Mouse (Mus musculus) liver, embryonic 16.5 days (tissue): ENCODE results near the gene Slamf8. TPM values are rescaled to one million over a fixed set of nuclear protein-coding genes. Genes with fewer than 3 reads are reported as not detected.
A peak's percentile ranks its signal among the peaks of the same experiment; 100 is the strongest.

Source experiments
- ATAC-seq: fragments of 200-750 bp; cut with Nextera tagmentation; 2 replicates; pipeline ENCODE4 v1.8.0; 2017; ENCODE audit warnings: low read depth, mild to moderate bottlenecking, moderate number of reproducible peaks, moderate library complexity
- H3K27ac ChIP-seq: fragments of 300-500 bp; sonication (generic); 2 replicates; pipeline ENCODE4 v1.5.1; 2014; ENCODE audit warnings: mild to moderate bottlenecking, low read length
- H3K27me3 ChIP-seq: fragments of 300-500 bp; sonication (generic); 2 replicates; pipeline ENCODE4 v1.6.1; 2014; ENCODE audit warnings: low read depth, low read length, mixed read lengths; ENCODE audit not compliant: control insufficient read depth, insufficient read depth
- H3K36me3 ChIP-seq: fragments of 300-500 bp; sonication (generic); 2 replicates; pipeline ENCODE4 v1.6.1; 2014; ENCODE audit warnings: mild to moderate bottlenecking; ENCODE audit not compliant: control insufficient read depth, insufficient read depth
- H3K4me1 ChIP-seq: fragments of 300-500 bp; sonication (generic); 2 replicates; pipeline ENCODE4 v1.6.1; 2014; ENCODE audit warnings: low read depth, low read length, mixed read lengths; ENCODE audit not compliant: control insufficient read depth
- H3K4me2 ChIP-seq: fragments of 300-500 bp; sonication (generic); 2 replicates; pipeline ENCODE4 v1.6.1; 2014; ENCODE audit warnings: low read depth, low read length, mixed read lengths
- H3K4me3 ChIP-seq: fragments of 300-500 bp; sonication (generic); 2 replicates; pipeline ENCODE4 v1.5.1; 2014; ENCODE audit warnings: low read depth, mild to moderate bottlenecking, low read length
- H3K9ac ChIP-seq: fragments of 300-500 bp; sonication (generic); 2 replicates; pipeline ENCODE4 v1.6.1; 2014; ENCODE audit warnings: low read depth, low read length
- H3K9me3 ChIP-seq: fragments of 300-500 bp; sonication (generic); replicated peaks from 2 replicates; pipeline ENCODE4 v1.6.1; 2016; ENCODE audit warnings: low read length; ENCODE audit not compliant: control insufficient read depth
- WGBS: fragments of 180-500 bp; shearing (Covaris S2); extraction: QIAGEN DNeasy Blood & Tissue Kit; methylation state at CpG from one replicate; pipeline ENCODE4 v1.1.7; 2014; ENCODE audit not compliant: insufficient replicate concordance; 5-methylcytosine and 5-hydroxymethylcytosine counted together
- polyA plus RNA-seq: library from polyadenylated mRNA; unstranded; fragments of >200 nt; fragmentation: Nextera tagmentation; extraction: Ambion mirVana; gene quantifications from 2 replicates; pipeline ENCODE4 v1.2.1, GENCODE M21; 2015

Gene Slamf8
- polyA plus RNA-seq, 1 experiment from 2014 or later: 0.15 TPM

DNA sequence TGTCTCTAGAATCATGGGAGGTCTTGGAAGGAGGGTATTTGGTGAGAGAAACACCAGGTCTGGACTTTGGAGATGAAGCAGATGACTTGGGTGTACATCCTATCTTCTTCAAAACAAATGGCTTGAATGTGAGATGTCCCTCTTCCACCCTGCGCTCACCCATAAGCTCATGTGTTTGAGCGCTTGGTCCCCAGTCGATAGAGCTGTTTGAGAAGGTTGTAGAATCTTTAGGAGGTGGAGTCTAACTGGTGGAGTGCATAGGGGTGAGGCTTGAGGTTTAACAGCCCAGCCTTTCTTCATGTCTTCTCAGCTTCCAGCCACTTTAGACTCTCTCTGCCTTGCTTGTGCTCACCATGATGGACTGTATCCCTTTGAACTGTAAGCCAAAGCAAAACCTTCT, 35.9 kb upstream of the Slamf8 start:
- Histone ChIP-seq H3K4me2 (no peak overlapping the region), H3K9me3 (no peaks in the 10 kb centered on the region), H3K4me1 (no peaks in the 10 kb centered on the region), H3K27ac (no peak overlapping the region), H3K4me3 (no peak overlapping the region), H3K9ac (no peak overlapping the region), H3K36me3 (no peaks in the 10 kb centered on the region), H3K27me3 (no peaks in the 10 kb centered on the region)
- WGBS: 85% methylated on average over 3 of the region's 3 CpGs
- no peak for ATAC-seq

DNA sequence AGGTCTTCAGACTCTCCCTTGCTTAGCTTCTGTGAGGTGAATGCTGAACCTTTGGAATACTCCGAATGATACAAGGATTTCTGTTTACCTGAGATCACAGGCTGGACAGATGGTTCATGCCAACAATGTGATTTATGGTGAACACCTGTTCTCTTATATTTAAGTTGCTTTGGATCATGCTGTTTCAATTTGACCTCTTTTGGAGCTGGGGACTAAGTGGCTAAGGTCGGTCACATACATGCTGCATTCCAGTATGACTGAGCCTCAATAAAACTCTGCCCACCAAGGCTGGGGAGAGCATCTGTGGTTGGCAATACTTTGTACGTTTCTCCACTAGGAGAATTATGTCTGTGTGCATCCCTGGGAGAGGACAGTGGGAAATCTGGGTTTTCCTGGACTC, 33.7 kb upstream of the Slamf8 start:
- H3K4me1 ChIP-seq: no peaks in the 10 kb centered on the region
- no peaks in the 10 kb centered on the region for H3K36me3 ChIP-seq
- H3K9ac ChIP-seq: no peak overlapping the region
- H3K27ac ChIP-seq: no peak overlapping the region
- 51% methylated on average over 3 of the region's 3 CpGs for WGBS
- no peak for ATAC-seq
- no peak overlapping the region for H3K4me2 ChIP-seq
- no peaks in the 10 kb centered on the region for H3K27me3 ChIP-seq
- no peak overlapping the region for H3K4me3 ChIP-seq
- no peaks in the 10 kb centered on the region for H3K9me3 ChIP-seq

DNA sequence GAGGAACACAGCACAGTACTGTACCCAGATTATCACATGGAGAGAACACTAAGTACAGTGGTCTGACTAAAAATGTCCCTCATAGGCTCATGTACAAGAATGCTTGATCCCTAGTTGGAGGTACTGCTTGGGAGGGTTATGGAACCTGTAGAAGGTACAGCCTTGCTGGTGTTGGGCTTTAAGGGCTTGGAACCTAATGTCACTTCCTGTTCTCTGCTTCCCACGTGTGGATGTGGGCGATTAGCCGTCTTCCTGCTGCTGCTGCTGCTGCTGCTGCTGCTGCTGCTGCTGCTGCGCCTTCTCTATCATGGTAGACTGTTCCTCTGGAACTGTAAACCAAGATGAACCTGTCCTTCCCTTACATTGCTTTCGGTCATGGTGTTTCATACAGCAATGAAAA, 33.2 kb upstream of the Slamf8 start:
- Histone ChIP-seq H3K9me3 (no peaks in the 10 kb centered on the region), H3K27ac (no peak overlapping the region), H3K36me3 (no peaks in the 10 kb centered on the region), H3K4me1 (no peaks in the 10 kb centered on the region), H3K27me3 (no peaks in the 10 kb centered on the region), H3K9ac (no peak overlapping the region), H3K4me2 (no peak overlapping the region), H3K4me3 (no peak overlapping the region)
- no peak for ATAC-seq
- 33% methylated on average over 5 of the region's 5 CpGs for WGBS

DNA sequence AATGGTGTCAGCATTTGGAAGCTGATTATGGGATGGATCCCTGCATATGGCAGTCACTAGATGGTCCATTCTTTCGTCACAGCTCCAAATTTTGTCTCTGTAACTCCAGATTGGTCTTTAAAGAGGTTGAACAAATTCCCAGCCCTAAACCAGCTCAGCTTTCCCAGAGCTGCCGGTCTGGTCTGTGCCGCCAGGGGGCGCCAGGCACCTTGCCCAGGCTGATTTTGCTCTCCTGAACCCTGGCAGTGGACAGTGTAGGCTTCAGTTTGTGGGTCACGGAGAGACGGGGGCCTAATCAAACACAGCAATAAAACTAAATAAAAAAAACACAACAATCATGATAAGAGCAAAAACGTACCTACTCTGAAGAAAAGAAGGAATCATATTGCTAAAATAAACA, 28.9 kb upstream of the Slamf8 start:
- WGBS: 7% methylated on average over 7 of the region's 7 CpGs
- Histone ChIP-seq H3K27me3 (no peaks in the 10 kb centered on the region; the same call in 1 of the 2 replicates), H3K4me3 (no peak overlapping the region), H3K4me1 (no peaks in the 10 kb centered on the region), H3K9ac (no peak overlapping the region), H3K27ac (no peak overlapping the region), H3K4me2 (no peak overlapping the region), H3K36me3 (no peaks in the 10 kb centered on the region), H3K9me3 (no peaks in the 10 kb centered on the region)
- peak; percentile 43; the same call in 1 of the 2 replicates for ATAC-seq

DNA sequence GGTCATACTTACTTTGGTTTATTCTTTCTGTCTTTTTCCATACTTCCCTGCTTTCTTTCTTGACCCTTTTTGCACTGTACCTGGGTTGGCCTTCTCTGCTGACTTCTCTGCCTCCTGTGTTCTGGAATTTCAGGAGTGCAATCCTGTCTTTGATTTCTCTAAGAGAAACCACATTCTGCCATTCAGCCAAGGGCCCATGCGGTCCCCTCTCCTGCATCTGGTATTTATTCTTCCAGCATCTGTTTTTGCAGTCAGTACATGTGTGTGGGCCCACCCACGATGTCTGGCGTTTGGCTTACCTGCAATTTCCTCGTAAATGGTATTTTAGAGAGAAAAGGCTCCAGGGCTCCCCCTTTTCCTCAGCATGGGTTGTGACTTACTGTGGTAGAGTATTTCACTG, 27.8 kb upstream of the Slamf8 start:
- H3K9ac ChIP-seq: no peak overlapping the region
- H3K36me3 ChIP-seq: no peaks in the 10 kb centered on the region
- H3K4me3 ChIP-seq: no peak overlapping the region
- no peaks in the 10 kb centered on the region for H3K9me3 ChIP-seq
- ATAC-seq: no peak
- H3K4me2 ChIP-seq: no peak overlapping the region
- H3K4me1 ChIP-seq: no peaks in the 10 kb centered on the region
- H3K27me3 ChIP-seq: no peaks in the 10 kb centered on the region; the same call in 1 of the 2 replicates
- no peak overlapping the region for H3K27ac ChIP-seq
- WGBS: 68% methylated on average over 4 of the region's 4 CpGs

DNA sequence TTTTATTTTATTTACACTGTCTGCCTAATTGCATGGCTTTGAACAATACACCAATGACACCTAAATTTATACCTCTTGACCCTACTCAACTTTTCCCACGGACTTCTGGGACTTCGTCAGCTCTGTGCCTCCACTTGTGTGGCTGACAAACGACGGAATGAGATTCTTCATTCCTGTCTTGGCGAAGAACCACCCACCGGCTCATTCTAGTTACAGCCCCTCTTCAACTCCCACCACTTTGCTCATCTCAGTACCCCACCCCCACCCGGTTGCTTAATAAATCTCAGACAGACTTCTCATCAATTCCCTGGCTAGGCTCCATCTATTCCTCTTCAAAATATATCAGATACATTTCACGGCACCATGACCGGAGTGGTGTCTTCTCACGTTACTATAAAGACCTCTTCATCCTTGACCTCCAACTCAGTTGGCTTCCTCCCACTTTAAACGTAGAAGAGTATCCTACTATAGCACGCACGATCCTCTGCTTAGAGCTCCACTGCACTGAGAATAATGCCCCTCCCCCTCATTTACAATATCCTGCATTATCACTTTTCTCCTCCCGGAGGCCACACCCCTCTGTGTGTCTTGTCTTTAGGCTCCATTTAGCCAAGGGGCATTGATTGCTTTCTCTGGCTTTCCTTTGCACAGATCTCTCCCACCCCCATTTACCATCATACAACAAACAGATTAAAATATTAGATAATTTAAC, 27.2 kb upstream of the Slamf8 start:
- H3K27ac ChIP-seq: no peak overlapping the region
- ATAC-seq: no peak
- no peaks in the 10 kb centered on the region for H3K4me1 ChIP-seq
- no peak overlapping the region for H3K9ac ChIP-seq
- no peaks in the 10 kb centered on the region; the same call in 1 of the 2 replicates for H3K27me3 ChIP-seq
- 44% methylated on average over 14 of the region's 14 CpGs for WGBS
- no peak overlapping the region for H3K4me2 ChIP-seq
- no peak overlapping the region for H3K4me3 ChIP-seq
- H3K36me3 ChIP-seq: no peaks in the 10 kb centered on the region
- H3K9me3 ChIP-seq: no peaks in the 10 kb centered on the region

DNA sequence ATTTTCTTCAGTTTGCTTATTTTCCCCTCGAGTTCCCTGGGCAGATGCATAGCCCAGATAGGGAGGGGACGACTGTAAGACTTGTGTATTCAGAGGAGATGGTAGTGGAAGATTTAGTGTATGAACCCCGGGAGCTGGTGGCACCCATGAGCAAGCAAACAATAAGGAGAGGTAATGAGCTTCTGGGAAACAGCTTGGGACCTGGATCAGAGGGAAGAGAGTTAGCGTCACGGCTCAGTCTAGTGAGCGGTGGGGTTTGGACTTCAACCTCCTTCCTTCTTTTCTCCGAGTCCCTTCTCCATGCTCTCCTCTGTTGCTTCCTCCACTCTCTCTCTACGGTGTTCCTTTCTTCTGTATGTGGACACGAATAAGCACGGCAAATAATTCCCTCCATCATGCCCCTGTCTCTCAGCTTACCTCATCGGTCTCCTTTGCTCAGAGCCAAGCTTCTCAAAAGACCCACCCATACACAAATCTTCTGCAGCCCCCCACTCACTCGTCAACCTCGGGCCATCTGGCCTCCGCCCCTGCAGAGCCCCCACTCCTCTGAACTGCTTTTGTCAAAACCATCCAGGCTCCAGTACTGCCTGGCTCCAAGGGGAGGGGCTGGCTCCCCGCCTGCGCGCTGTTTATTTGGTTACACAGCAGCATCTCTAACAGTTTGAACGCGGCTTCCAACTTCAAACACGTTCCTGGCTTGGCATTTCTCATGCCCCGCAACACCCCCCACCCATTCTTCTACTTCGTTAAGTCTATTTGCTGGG, 26.4 kb upstream of the Slamf8 start:
- no peaks in the 10 kb centered on the region for H3K36me3 ChIP-seq
- no peaks in the 10 kb centered on the region for H3K9me3 ChIP-seq
- no peak overlapping the region for H3K9ac ChIP-seq
- no peak for ATAC-seq
- no peaks in the 10 kb centered on the region; the same call in 1 of the 2 replicates for H3K27me3 ChIP-seq
- no peak overlapping the region for H3K4me3 ChIP-seq
- WGBS: 22% methylated on average over 22 of the region's 22 CpGs
- no peak overlapping the region for H3K4me2 ChIP-seq
- H3K27ac ChIP-seq: no peak overlapping the region
- H3K4me1 ChIP-seq: no peaks in the 10 kb centered on the region

DNA sequence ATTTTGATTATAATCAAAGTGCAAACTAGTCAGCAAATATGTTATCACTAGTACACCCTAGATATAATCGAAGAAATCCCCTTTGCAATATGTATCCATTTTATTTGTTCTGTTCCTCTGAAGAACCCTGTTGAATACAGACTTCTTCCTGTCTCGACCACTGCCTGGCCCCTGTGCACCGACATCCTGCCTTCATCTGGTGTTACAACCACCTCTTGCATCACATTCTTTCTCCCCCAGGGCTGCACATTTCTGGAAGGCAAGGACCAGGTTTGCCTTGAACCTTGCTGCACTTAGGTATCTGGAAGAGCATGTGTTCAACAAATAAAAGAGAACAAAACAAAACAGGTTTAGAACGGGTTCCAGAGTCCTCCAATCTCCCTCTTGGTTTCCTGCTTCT, 25.0 kb upstream of the Slamf8 start:
- Histone ChIP-seq H3K27me3 (no peaks in the 10 kb centered on the region; the same call in 1 of the 2 replicates), H3K4me1 (no peaks in the 10 kb centered on the region), H3K27ac (no peak overlapping the region), H3K36me3 (no peaks in the 10 kb centered on the region), H3K9me3 (no peaks in the 10 kb centered on the region), H3K4me2 (no peak overlapping the region), H3K4me3 (no peak overlapping the region), H3K9ac (no peak overlapping the region)
- 20% methylated on average over 4 of the region's 4 CpGs for WGBS
- ATAC-seq: no peak

DNA sequence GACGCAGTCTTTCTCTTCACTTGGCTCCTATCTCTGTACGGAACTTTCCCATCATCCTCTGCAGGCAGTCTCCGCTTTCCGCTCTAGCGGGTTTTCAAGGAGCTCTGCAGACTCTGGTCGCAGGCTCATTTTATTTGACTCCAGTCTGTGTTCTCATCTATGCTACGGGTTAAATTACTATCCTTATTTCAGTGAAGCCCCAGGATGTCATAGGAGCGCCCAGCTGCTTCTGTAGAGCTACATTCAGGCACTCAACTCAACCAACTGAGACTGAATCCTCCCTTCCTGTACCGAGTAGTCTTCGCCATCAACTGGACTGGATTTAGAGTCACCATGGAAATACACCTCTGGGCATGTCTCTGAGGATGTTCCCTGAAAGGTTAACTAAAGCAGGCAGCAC, 24.3 kb upstream of the Slamf8 start:
- Histone ChIP-seq H3K27me3 (no peaks in the 10 kb centered on the region; the same call in 1 of the 2 replicates), H3K9ac (no peak overlapping the region), H3K27ac (no peak overlapping the region), H3K9me3 (no peaks in the 10 kb centered on the region), H3K4me2 (no peak overlapping the region), H3K36me3 (no peaks in the 10 kb centered on the region), H3K4me3 (no peak overlapping the region), H3K4me1 (no peaks in the 10 kb centered on the region)
- no peak for ATAC-seq
- 68% methylated on average over 10 of the region's 10 CpGs for WGBS
